Mouse (Mus musculus) kidney, adult 2 months (tissue): ENCODE measurements around the gene Ptp4a2.

ENCODE experiments used
- CTCF ChIP-seq: fragments of 200-500 bp; conservative IDR thresholded peaks from 2 replicates; pipeline ENCODE4 v1.5.1; 2011; ENCODE audit warnings: low read depth, mild to moderate bottlenecking, control low read depth, low read length, moderate library complexity, mixed read lengths; ENCODE audit not compliant: insufficient read depth, insufficient read length
- POLR2A ChIP-seq: fragments of 200-500 bp; IDR thresholded peaks from one replicate; pipeline ENCODE4 v1.6.1; 2011; ENCODE audit warnings: low read depth, low read length, control low read depth

DNA sequence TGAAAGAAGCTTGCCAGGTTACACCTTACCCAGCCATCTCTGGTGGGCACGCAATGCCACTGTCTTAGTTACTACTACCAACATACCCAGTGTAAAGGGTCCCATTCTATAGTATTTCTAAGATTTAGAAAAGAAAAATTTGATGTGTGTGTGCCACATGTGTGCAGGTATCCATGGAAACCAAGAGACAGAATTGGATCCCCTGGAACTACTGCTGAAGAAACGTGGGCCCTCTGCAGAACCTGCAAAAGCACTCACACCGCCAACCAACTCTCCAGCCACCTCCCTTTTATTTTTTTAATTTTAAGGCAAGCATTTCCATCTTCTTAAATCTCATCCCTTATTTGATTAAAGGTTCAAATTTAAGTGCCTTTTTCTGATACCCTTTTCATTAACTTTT, 40.8 kb downstream of the Ptp4a2 start:
- TF ChIP-seq POLR2A (no peak), CTCF (no peak)
